ENCODE assay signal across 30 mouse cellular contexts in genomic region chr3:108231646-108232045, GRCm38 (mm10). TPM values are rescaled to one million over a fixed set of nuclear protein-coding genes. Genes with fewer than 3 reads are reported as not detected.
DNase-seq lines count a peak whose midpoint lies in the region; ATAC-seq lines count a peak whose summit lies in the region.
"Had no signal": no experiment of that assay in that cellular context is flagged by ENCODE, and none has a peak within 500 bp of the region (broad histone marks: within the 10 kb centered on the region; RNA-seq: fewer than 3 reads in every experiment).

No protein-coding gene starts in this region.

- H3K4me2 ChIP-seq in kidney, embryonic 15.5 days, result no peak overlapping the region
- no peak overlapping the region for H3K4me2 ChIP-seq in kidney, embryonic 16.5 days (replicated peaks; ENCODE audit: low read depth, low read length)
- H3K4me2 ChIP-seq: embryonic facial prominence, embryonic 13.5 days; heart, embryonic 12.5 days; heart, embryonic 15.5 days; hindbrain, embryonic 13.5 days had no signal

- no peaks in the 10 kb centered on the region for H3K9me3 ChIP-seq in kidney, embryonic 15.5 days (replicated peaks)
- no peaks in the 10 kb centered on the region for H3K9me3 ChIP-seq in kidney, embryonic 16.5 days (ENCODE audit: low read length)
- H3K9me3 ChIP-seq: embryonic facial prominence, embryonic 10.5 days; embryonic facial prominence, embryonic 13.5 days; heart, embryonic 15.5 days; hindbrain, embryonic 10.5 days; hindbrain, embryonic 13.5 days had no signal

- ATAC-seq in kidney, embryonic 15.5 days (replicated peaks; ENCODE audit: low FRiP score), result no peak
- ATAC-seq in kidney, embryonic 16.5 days (ENCODE audit: low FRiP score, low TSS enrichment), result 0 out of 2 replicates have a peak, but pooled peaks have one; percentile 31
- ATAC-seq: CD4-positive, CD25-positive, alpha-beta regulatory T cell, adult 4 months; forebrain, embryonic 14.5 days; forebrain, postnatal 0 days; hindbrain, embryonic 16.5 days had no signal

- peak; percentile 29 for DNase-seq in kidney, adult 11 months
- no peak for DNase-seq in kidney, postnatal 10 days
- DNase-seq in frontal cortex, postnatal 36 days (ENCODE audit: low spot score in 2 of 2), result no peak
- DNase-seq: adrenal gland, adult 2 months; adrenal gland, postnatal 14 days; cerebellum, adult 11-12 months; cerebellum, adult 8-10 months; cerebellum, postnatal 10 days; cerebellum, postnatal 36 days; embryo, embryonic 11 days; forebrain, postnatal 0 days; gastrocnemius, postnatal 25 days; heart, adult 18-20 months; heart, postnatal 10 days; heart, postnatal 36 days had no signal

- 71% methylated on average over 4 of the region's 4 CpGs for WGBS in kidney, embryonic 15.5 days
- 65% methylated on average over 4 of the region's 4 CpGs for WGBS in kidney, embryonic 16.5 days
- WGBS in macrophage (ENCODE audit: missing documents), result 87% methylated on average over 4 of the region's 4 CpGs

- H3K4me1 ChIP-seq in kidney, embryonic 15.5 days, result peaks cover 9% of the 10 kb centered on the region
- H3K4me1 ChIP-seq in kidney, embryonic 16.5 days (ENCODE audit: insufficient read depth, low read length), result peaks cover 9% of the 10 kb centered on the region; the same call in 1 of the 2 replicates

- no peaks in the 10 kb centered on the region for H3K79me2 ChIP-seq in macrophage (ENCODE audit: inconsistent target)

- no peak overlapping the region for H3K27ac ChIP-seq in kidney, embryonic 15.5 days
- 0 out of 2 replicates have a peak overlapping the region, but pooled peaks have one; percentile 27 for H3K27ac ChIP-seq in kidney, embryonic 16.5 days (ENCODE audit: low read length)
- peak overlapping the region; percentile 61; the same call in 1 of the 2 replicates for H3K27ac ChIP-seq in macrophage
- H3K27ac ChIP-seq: embryonic facial prominence, embryonic 10.5 days; embryonic facial prominence, embryonic 13.5 days; heart, embryonic 15.5 days; hindbrain, embryonic 10.5 days; hindbrain, embryonic 13.5 days had no signal

- H3K27me3 ChIP-seq in kidney, embryonic 15.5 days, result peaks cover 7% of the 10 kb centered on the region
- 0 out of 2 replicates have a peak, but pooled peaks cover 4% of the 10 kb centered on the region for H3K27me3 ChIP-seq in kidney, embryonic 16.5 days (ENCODE audit: insufficient read depth, low read length)

- H3K9ac ChIP-seq in kidney, embryonic 15.5 days, result no peak overlapping the region
- no peak overlapping the region for H3K9ac ChIP-seq in kidney, embryonic 16.5 days (replicated peaks; ENCODE audit: low read length)
- H3K9ac ChIP-seq: forebrain, postnatal 0 days; heart, embryonic 12.5 days; heart, embryonic 15.5 days; hindbrain, embryonic 13.5 days had no signal

- H3K36me3 ChIP-seq in kidney, embryonic 15.5 days, result no peaks in the 10 kb centered on the region
- no peaks in the 10 kb centered on the region for H3K36me3 ChIP-seq in kidney, embryonic 16.5 days (ENCODE audit: insufficient read depth, low read length)
- no peaks in the 10 kb centered on the region for H3K36me3 ChIP-seq in macrophage (ENCODE audit: inconsistent target)
- H3K36me3 ChIP-seq: embryonic facial prominence, embryonic 10.5 days; embryonic facial prominence, embryonic 13.5 days; heart, embryonic 12.5 days; heart, embryonic 15.5 days; hindbrain, embryonic 10.5 days; hindbrain, embryonic 13.5 days had no signal

- H3K4me3 ChIP-seq in kidney, embryonic 15.5 days (replicated peaks), result no peak overlapping the region
- no peak overlapping the region for H3K4me3 ChIP-seq in kidney, embryonic 16.5 days (ENCODE audit: low read length)
- H3K4me3 ChIP-seq in macrophage (ENCODE audit: inconsistent target), result no peak overlapping the region
- H3K4me3 ChIP-seq: embryonic facial prominence, embryonic 10.5 days; embryonic facial prominence, embryonic 13.5 days; erythroblast, embryonic 14.5 days; heart, embryonic 12.5 days; heart, embryonic 15.5 days; hindbrain, embryonic 10.5 days; hindbrain, embryonic 13.5 days had no signal

RNA-seq across cellular contexts. Expression of gene Sypl2, which starts 5.2 kb away (rescaled TPM):
- polyA plus RNA-seq in kidney, embryonic 15.5 days (2015; fragmentation: Nextera tagmentation; extraction: Ambion mirVana), result 4.4 and 4.9 TPM in 2 replicates
- polyA plus RNA-seq in kidney, embryonic 16.5 days (2015; fragmentation: Nextera tagmentation; extraction: Ambion mirVana), result 3.7 and 5.0 TPM in 2 replicates
- total RNA-seq in macrophage (2018; cell fraction: chromatin; rRNA removed), result under 1 TPM in 3 of 26 experiments, not detected in 23; 0.13 to 0.24 (median 0.18) TPM
- total RNA-seq in macrophage (2018; cell fraction: cytosol; rRNA removed), result under 1 TPM in 4 of 26 experiments, not detected in 22; under 0.01 to 0.10 (median 0.05) TPM
- under 1 TPM in 2 of 26 experiments, not detected in 24; 0.14 to 0.16 TPM for total RNA-seq in macrophage (2018; cell fraction: nucleus; rRNA removed)
- 0.04 TPM in 1 of 3 replicates, not detected in the others for polyA plus RNA-seq in macrophage (2018)
- total RNA-seq: MEL had no signal
- polyA plus RNA-seq: C2C12; erythroblast, embryonic 14.5 days had no signal

RNA-seq across cellular contexts. Expression of gene Atxn7l2, which starts 20.9 kb away (rescaled TPM):
- 18.1 and 20.3 TPM in 2 replicates for polyA plus RNA-seq in kidney, embryonic 15.5 days (2015; fragmentation: Nextera tagmentation; extraction: Ambion mirVana)
- polyA plus RNA-seq in kidney, embryonic 16.5 days (2015; fragmentation: Nextera tagmentation; extraction: Ambion mirVana), result 18.7 and 22.2 TPM in 2 replicates
- total RNA-seq in macrophage (2018; cell fraction: chromatin; rRNA removed), result 10 to 100 TPM in 10 of 26 experiments, 1 to 10 TPM in 16; 2.7 to 19.4 (median 9.2) TPM
- total RNA-seq in macrophage (2018; cell fraction: cytosol; rRNA removed), result 1 to 10 TPM in 24 of 26 experiments, under 1 TPM in 2; 0.86 to 3.7 (median 2.4) TPM
- total RNA-seq in macrophage (2018; cell fraction: nucleus; rRNA removed), result 10 to 100 TPM in 2 of 26 experiments, 1 to 10 TPM in 24; 2.5 to 11.4 (median 6.3) TPM
- polyA plus RNA-seq in macrophage (2018), result 1.9 to 3.0 TPM (median 2.4 TPM) in 3 replicates

RNA-seq across cellular contexts. Expression of gene Psma5, which starts 25.1 kb away (rescaled TPM):
- 296 and 312 TPM in 2 replicates for polyA plus RNA-seq in kidney, embryonic 15.5 days (2015; fragmentation: Nextera tagmentation; extraction: Ambion mirVana)
- polyA plus RNA-seq in kidney, embryonic 16.5 days (2015; fragmentation: Nextera tagmentation; extraction: Ambion mirVana), result 282 and 321 TPM in 2 replicates
- 10 to 100 TPM in 21 of 26 experiments, 1 to 10 TPM in 5; 3.3 to 39.8 (median 21.6) TPM for total RNA-seq in macrophage (2018; cell fraction: chromatin; rRNA removed)
- total RNA-seq in macrophage (2018; cell fraction: cytosol; rRNA removed), result 100 to 1,000 TPM in 13 of 26 experiments, 10 to 100 TPM in 13; 67.4 to 197 (median 110) TPM
- 10 to 100 TPM; 13.8 to 96.6 (median 42.6) TPM for total RNA-seq in macrophage (2018; cell fraction: nucleus; rRNA removed)
- 106 to 127 TPM (median 113 TPM) in 3 replicates for polyA plus RNA-seq in macrophage (2018)

RNA-seq across cellular contexts. Expression of gene Cyb561d1, which starts 30.6 kb away (rescaled TPM):
- 3.8 TPM in 2 replicates for polyA plus RNA-seq in kidney, embryonic 15.5 days (2015; fragmentation: Nextera tagmentation; extraction: Ambion mirVana)
- polyA plus RNA-seq in kidney, embryonic 16.5 days (2015; fragmentation: Nextera tagmentation; extraction: Ambion mirVana), result 3.4 and 3.9 TPM in 2 replicates
- 10 to 100 TPM in 22 of 26 experiments, 1 to 10 TPM in 4; 6.3 to 31.6 (median 18.3) TPM for total RNA-seq in macrophage (2018; cell fraction: chromatin; rRNA removed)
- total RNA-seq in macrophage (2018; cell fraction: cytosol; rRNA removed), result 10 to 100 TPM in 11 of 26 experiments, 1 to 10 TPM in 15; 3.8 to 15.7 (median 9.1) TPM
- 10 to 100 TPM in 25 of 26 experiments, 1 to 10 TPM in 1; 9.1 to 38.3 (median 21.6) TPM for total RNA-seq in macrophage (2018; cell fraction: nucleus; rRNA removed)
- 7.2 to 11.4 TPM (median 8.4 TPM) in 3 replicates for polyA plus RNA-seq in macrophage (2018)

RNA-seq across cellular contexts. Expression of gene Amigo1, which starts 45.5 kb away (rescaled TPM):
- polyA plus RNA-seq in kidney, embryonic 15.5 days (2015; fragmentation: Nextera tagmentation; extraction: Ambion mirVana), result 4.6 and 6.3 TPM in 2 replicates
- 5.4 and 5.8 TPM in 2 replicates for polyA plus RNA-seq in kidney, embryonic 16.5 days (2015; fragmentation: Nextera tagmentation; extraction: Ambion mirVana)
- 1 to 10 TPM in 9 of 26 experiments, under 1 TPM in 15, not detected in 2; 0.12 to 5.3 (median 0.65) TPM for total RNA-seq in macrophage (2018; cell fraction: chromatin; rRNA removed)
- total RNA-seq in macrophage (2018; cell fraction: cytosol; rRNA removed), result 1 to 10 TPM in 4 of 26 experiments, under 1 TPM in 22; 0.14 to 1.3 (median 0.62) TPM
- total RNA-seq in macrophage (2018; cell fraction: nucleus; rRNA removed), result 1 to 10 TPM in 12 of 26 experiments, under 1 TPM in 14; 0.32 to 5.2 (median 0.94) TPM
- polyA plus RNA-seq in macrophage (2018), result 0.90 to 2.1 TPM (median 1.1 TPM) in 3 replicates
